Mouse (Mus musculus) spleen, adult 18-20 months (tissue): ENCODE measurements around the gene Mark2.

Experiments
- DNase-seq, 2 experiments: peaks; one replicate each; pipeline ENCODE4 v3.0.0; 2022; ENCODE audit warnings: mixed read lengths in 2 of 2

Mark2 gene

GRCm38 (mm10) chr19:7265478-7266191, 76.0 kb downstream of the Mark2 start:
- no peak for DNase-seq

DNA sequence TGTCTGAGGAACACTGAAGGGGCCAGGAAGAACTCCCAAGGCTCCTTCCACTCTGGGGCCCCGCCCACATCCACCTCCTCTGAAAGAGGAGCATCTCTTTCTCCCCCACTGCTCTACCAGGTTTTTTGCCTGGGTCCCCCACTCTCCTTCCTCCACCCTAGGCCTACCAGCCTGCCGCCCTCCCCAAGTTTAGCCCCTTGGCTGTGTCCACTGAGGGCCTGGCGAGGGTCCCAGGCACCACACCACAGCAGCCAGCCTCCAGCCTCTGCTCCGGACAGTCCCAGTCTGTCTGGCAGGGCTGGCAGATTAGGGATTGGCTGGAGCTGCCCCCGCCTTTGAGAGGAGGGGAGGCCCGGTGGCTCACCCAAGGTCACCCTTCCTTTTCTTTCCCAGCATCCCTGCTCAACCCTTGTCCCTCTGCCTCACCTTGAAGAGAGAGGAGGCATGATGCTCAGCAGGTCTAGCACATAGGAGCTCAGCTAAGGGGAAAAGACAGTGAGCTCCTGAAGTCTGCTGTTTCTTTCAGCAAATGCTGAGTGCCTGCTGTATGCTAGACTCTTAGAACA, 76.8 kb downstream of the Mark2 start:
- no peak for DNase-seq

- peak; percentile 64 to 87 for DNase-seq
These were observed 77.4 kb downstream of the Mark2 start for GRCm38 (mm10) chr19:7264088-7264765.

- DNase-seq: no peak
These were observed 79.1 kb downstream of the Mark2 start for GRCm38 (mm10) chr19:7262592-7262991.

- DNase-seq: no peak
These were observed 79.7 kb downstream of the Mark2 start for GRCm38 (mm10) chr19:7261964-7262363.

DNA sequence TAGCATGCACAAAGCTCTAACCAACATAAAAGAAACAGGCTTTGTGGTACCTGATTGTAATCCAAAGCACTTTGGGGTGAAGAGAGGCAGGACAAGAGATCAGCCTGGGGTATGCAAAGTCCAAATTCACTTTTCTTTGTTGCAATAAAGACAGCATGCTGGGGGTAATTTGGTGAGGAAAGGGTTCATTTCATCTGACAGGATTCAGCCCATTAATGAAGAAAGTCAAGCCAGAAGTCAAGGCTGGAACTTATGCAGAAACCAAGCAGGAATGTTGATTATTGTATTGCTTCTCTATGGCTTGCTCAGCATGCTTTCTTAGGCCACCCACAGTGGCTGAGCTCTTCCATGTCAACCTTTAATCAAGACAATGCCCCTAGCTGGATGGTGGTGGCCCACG, 80.2 kb downstream of the Mark2 start:
- no peak for DNase-seq

DNA sequence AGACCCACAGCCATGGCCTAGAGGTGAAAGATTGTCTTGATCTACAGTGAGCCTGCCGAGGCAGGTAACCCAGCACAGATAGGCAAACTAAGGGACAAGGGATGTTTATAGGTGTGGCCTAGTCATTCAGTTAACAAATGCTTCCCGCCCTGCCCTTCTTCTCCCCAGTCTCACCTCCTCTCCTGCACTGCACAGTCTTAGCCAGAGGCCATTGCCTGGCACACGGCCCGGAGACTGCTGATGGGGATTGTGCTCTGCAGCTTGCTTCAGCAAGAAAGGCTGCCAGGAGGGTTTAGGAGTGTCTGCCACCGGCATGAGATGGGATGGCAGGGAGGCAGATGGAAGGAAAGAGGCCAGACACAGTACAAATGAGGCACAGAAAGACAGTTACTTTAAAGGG, 83.8 kb downstream of the Mark2 start:
- no peak for DNase-seq

GRCm38 (mm10) chr19:7246021-7246420, 95.6 kb downstream of the Mark2 start:
- no peak for DNase-seq

DNA sequence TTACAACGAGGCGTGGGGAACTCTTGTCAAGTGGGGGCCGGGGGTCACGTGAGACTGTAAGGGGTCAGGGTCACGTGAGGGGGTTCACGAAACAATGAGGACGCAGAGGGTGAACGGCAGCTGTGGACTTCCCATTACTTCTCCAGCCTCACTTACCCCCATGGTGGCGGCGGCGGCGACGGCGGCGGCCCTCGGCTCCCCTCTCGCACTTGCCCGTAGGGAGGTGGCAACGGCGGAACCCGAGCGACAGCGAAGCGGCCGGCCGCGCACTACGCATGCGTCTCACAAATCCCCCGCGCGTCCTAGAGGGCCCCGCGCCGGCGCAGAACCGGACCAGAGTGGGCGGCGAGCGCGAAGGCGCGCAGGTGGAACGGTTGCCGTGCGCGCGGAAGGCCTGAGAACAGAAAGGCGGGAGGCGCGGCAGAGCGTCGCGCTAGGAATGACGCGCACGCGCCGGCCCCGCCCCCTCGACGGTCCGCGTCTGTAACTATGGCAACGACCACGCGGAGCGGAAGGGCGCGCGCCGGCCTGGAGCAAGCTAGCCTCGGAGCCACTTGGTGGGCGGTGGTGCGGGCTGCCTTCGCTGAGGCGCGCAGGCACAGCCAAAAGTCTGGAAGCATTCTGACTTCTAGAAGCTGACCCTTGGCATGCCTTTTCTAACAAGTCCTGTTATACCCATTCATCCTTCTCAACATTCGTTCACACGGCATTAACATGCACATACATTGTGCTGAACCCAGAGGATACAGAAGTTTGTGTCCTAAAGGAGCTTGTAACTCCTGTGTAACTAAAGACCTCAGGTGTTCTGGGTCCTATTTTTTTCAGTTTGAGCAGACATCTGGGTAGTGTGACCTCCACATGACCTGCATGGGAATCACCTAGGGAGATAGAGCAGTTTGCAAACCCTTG, 100.6 kb downstream of the Mark2 start, which contains the start of gene Naa40:
TSS of gene Naa40 (minus strand) at position 402 of the 909 bp plus-strand sequence.
- peak; percentile 91 to 94 for DNase-seq

- no peak for DNase-seq
These were observed 101.4 kb downstream of the Mark2 start for GRCm38 (mm10) chr19:7240291-7240690.

- no peak for DNase-seq
These were observed 102.1 kb downstream of the Mark2 start for GRCm38 (mm10) chr19:7239574-7239973.

- no peak for DNase-seq
These were observed 104.9 kb downstream of the Mark2 start for GRCm38 (mm10) chr19:7236742-7237141.

DNA sequence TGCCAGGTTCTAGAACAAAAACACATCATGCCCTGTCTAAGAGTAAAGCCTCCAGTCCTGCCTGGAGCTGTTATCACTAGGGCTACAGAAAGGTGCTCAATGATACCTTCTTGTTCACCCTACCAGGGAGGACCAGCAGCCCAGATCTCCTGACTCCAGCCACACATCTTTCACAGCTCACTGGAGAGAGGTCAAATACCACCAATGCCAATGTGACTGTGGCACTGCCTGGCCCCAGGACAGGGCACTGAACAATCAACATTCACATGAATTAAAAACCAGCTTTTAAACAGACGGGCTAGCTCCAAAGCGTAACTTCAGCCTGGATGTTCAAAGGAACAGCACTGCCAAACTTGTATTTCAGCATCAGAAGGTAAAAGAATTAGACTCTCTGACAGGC, 105.6 kb downstream of the Mark2 start:
- no peak for DNase-seq

- no peak for DNase-seq
These were observed 106.2 kb downstream of the Mark2 start for GRCm38 (mm10) chr19:7235461-7235860.

- peak; percentile 63 to 73 for DNase-seq
These were observed 107.0 kb downstream of the Mark2 start for GRCm38 (mm10) chr19:7234537-7235221.

DNA sequence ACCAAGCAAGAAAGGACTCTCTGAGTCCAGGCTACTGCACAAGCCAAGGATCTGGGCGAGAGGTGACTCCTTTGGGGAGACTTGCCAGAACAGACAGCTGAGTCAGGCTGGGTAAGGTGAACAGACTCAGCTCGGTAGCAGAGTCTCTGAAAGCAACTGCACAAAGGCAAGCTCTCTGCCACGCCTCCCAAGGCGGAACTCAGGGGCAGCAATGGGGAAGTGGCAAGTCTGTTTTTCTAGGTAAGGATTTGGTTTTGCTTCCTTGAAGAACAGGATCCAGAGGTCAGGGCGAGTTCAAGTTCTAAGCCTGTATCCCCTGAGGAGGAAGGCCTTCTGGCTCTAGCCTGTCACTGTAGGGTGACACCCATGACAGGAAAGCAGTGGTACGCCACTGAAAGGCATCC, 115.1 kb downstream of the Mark2 start:
- peak in 1 of 2 experiments; percentile 35 for DNase-seq
